Mouse (Mus musculus) neural tube, embryonic 13.5 days (tissue): ENCODE data around the gene Timeless. TPM values are rescaled to one million over a fixed set of nuclear protein-coding genes. Genes with fewer than 3 reads are reported as not detected.

Experiments used
- ATAC-seq: fragments of 200-750 bp; cut with Nextera tagmentation; 2 replicates; pipeline ENCODE4 v1.8.0; 2017; ENCODE audit warnings: low read depth, mild to moderate bottlenecking, moderate TSS enrichment, moderate library complexity
- H3K27ac ChIP-seq: fragments of 300-500 bp; sonication (generic); replicated peaks from 2 replicates; pipeline ENCODE4 v1.5.1; 2015; ENCODE audit warnings: moderate library complexity, mild to moderate bottlenecking, inconsistent platforms
- H3K27me3 ChIP-seq: fragments of 300-500 bp; sonication (generic); 2 replicates; pipeline ENCODE4 v1.6.1; 2015; ENCODE audit warnings: mild to moderate bottlenecking, inconsistent platforms
- H3K36me3 ChIP-seq: fragments of 300-500 bp; sonication (generic); 2 replicates; pipeline ENCODE4 v1.6.1; 2015; ENCODE audit warnings: mild to moderate bottlenecking, inconsistent platforms
- H3K4me1 ChIP-seq: fragments of 300-500 bp; sonication (generic); replicated peaks from 2 replicates; pipeline ENCODE4 v1.6.1; 2015; ENCODE audit warnings: inconsistent platforms
- H3K4me2 ChIP-seq: fragments of 300-500 bp; sonication (generic); 2 replicates; pipeline ENCODE4 v1.6.1; 2015; ENCODE audit warnings: inconsistent platforms, mild to moderate bottlenecking, moderate library complexity
- H3K4me3 ChIP-seq: fragments of 300-500 bp; sonication (generic); 2 replicates; pipeline ENCODE4 v1.5.1; 2015; ENCODE audit warnings: mild to moderate bottlenecking, inconsistent platforms
- H3K9ac ChIP-seq: fragments of 300-500 bp; sonication (generic); 2 replicates; pipeline ENCODE4 v1.6.1; 2015; ENCODE audit warnings: moderate library complexity, mild to moderate bottlenecking, inconsistent platforms
- H3K9me3 ChIP-seq: fragments of 300-500 bp; sonication (generic); 2 replicates; pipeline ENCODE4 v1.6.1; 2016; ENCODE audit warnings: inconsistent platforms
- WGBS: fragments of 180-500 bp; shearing (Covaris S2); methylation state at CpG from one replicate; pipeline ENCODE4 v1.1.7; 2015; 5-methylcytosine and 5-hydroxymethylcytosine counted together
- polyA plus RNA-seq: library from polyadenylated mRNA; unstranded; fragments of >200 nt; fragmentation: Nextera tagmentation; extraction: Ambion mirVana; gene quantifications from 2 replicates; pipeline ENCODE4 v1.2.1, GENCODE M21; 2015

Timeless gene
- polyA plus RNA-seq, 1 experiment from 2014 or later, result 24.0 TPM

- H3K9me3 ChIP-seq, result no peaks in the 10 kb centered on the region
- no peak for ATAC-seq
- no peak overlapping the region for H3K4me3 ChIP-seq
- no peak overlapping the region for H3K9ac ChIP-seq
- no peaks in the 10 kb centered on the region for H3K36me3 ChIP-seq
- no peak overlapping the region for H3K27ac ChIP-seq
- 81% methylated on average over 5 of the region's 5 CpGs for WGBS
- peaks cover 9% of the 10 kb centered on the region for H3K27me3 ChIP-seq
- H3K4me2 ChIP-seq, result no peak overlapping the region
- H3K4me1 ChIP-seq, result peaks cover 23% of the 10 kb centered on the region
These were observed 16.9 kb upstream of the Timeless start for GRCm38 (mm10) chr10:128214981-128215380.

GRCm38 (mm10) chr10:128218387-128219117 lies 13.3 kb upstream of the Timeless start:
- H3K4me3 ChIP-seq, result no peak overlapping the region
- no peak overlapping the region for H3K4me2 ChIP-seq
- H3K36me3 ChIP-seq, result no peaks in the 10 kb centered on the region
- no peak overlapping the region for H3K27ac ChIP-seq
- no peak for ATAC-seq
- no peaks in the 10 kb centered on the region for H3K9me3 ChIP-seq
- H3K9ac ChIP-seq, result no peak overlapping the region
- H3K27me3 ChIP-seq, result peaks cover 9% of the 10 kb centered on the region
- WGBS, result 94% methylated on average over 18 of the region's 18 CpGs
- no peaks in the 10 kb centered on the region for H3K4me1 ChIP-seq

GRCm38 (mm10) chr10:128221533-128222286 lies 10.2 kb upstream of the Timeless start:
- WGBS, result 62% methylated on average over 16 of the region's 16 CpGs
- H3K9me3 ChIP-seq, result no peaks in the 10 kb centered on the region
- ATAC-seq, result no peak

GRCm38 (mm10) chr10:128225064-128225463 lies 6.8 kb upstream of the Timeless start:
- Histone ChIP-seq H3K27me3 (no peaks in the 10 kb centered on the region), H3K9me3 (no peaks in the 10 kb centered on the region), H3K27ac (no peak overlapping the region), H3K4me2 (no peak overlapping the region), H3K9ac (no peak overlapping the region), H3K4me3 (no peak overlapping the region), H3K4me1 (no peaks in the 10 kb centered on the region), H3K36me3 (no peaks in the 10 kb centered on the region)
- WGBS, result 62% methylated on average over 5 of the region's 5 CpGs
- ATAC-seq, result no peak

More at GRCm38 (mm10) chr10:128221533-128222286, 10.2 kb upstream of the Timeless start:
- Histone ChIP-seq H3K27me3 (no peaks in the 10 kb centered on the region), H3K4me1 (no peaks in the 10 kb centered on the region), H3K9ac (no peak overlapping the region), H3K4me3 (no peak overlapping the region), H3K36me3 (no peaks in the 10 kb centered on the region), H3K27ac (no peak overlapping the region), H3K4me2 (no peak overlapping the region)

- Histone ChIP-seq H3K9ac (no peak within 1 kb of the TSS), H3K9me3 (no peaks in the 10 kb centered on the region), H3K36me3 (no peaks in the 10 kb centered on the region), H3K4me1 (no peaks in the 10 kb centered on the region), H3K27ac (no peak within 1 kb of the TSS), H3K4me3 (no peak within 1 kb of the TSS), H3K4me2 (no peak within 1 kb of the TSS), H3K27me3 (no peaks in the 10 kb centered on the region)
- 53% methylated on average over 4 of the region's 4 CpGs for WGBS
- ATAC-seq, result no peak
These were observed 6.3 kb upstream of the Timeless start, which contains the start of gene Mip for GRCm38 (mm10) chr10:128225538-128225937. Mip (plus strand) TSS chr10:128225838.

GRCm38 (mm10) chr10:128227592-128227991 lies 4.3 kb upstream of the Timeless start:
- H3K9me3 ChIP-seq, result no peaks in the 10 kb centered on the region
- 83% methylated on average over 9 of the region's 9 CpGs for WGBS
- ATAC-seq, result no peak

GRCm38 (mm10) chr10:128228009-128228408 lies 3.9 kb upstream of the Timeless start:
- Histone ChIP-seq H3K27ac (no peak overlapping the region), H3K9me3 (no peaks in the 10 kb centered on the region), H3K27me3 (no peaks in the 10 kb centered on the region), H3K4me1 (peaks cover 9% of the 10 kb centered on the region), H3K4me2 (no peak overlapping the region), H3K36me3 (no peaks in the 10 kb centered on the region), H3K4me3 (no peak overlapping the region), H3K9ac (no peak overlapping the region)
- 92% methylated on average over 8 of the region's 8 CpGs for WGBS
- no peak for ATAC-seq

More at GRCm38 (mm10) chr10:128227592-128227991, 4.3 kb upstream of the Timeless start:
- no peak overlapping the region for H3K9ac ChIP-seq
- no peak overlapping the region for H3K27ac ChIP-seq
- no peak overlapping the region for H3K4me2 ChIP-seq
- no peak overlapping the region for H3K4me3 ChIP-seq
- no peaks in the 10 kb centered on the region for H3K36me3 ChIP-seq
- H3K27me3 ChIP-seq, result no peaks in the 10 kb centered on the region
- H3K4me1 ChIP-seq, result peaks cover 6% of the 10 kb centered on the region; the same call in 1 of the 2 replicates

GRCm38 (mm10) chr10:128230582-128230981 lies 1.3 kb upstream of the Timeless start:
- Histone ChIP-seq H3K9me3 (no peaks in the 10 kb centered on the region), H3K4me3 (no peak overlapping the region), H3K36me3 (no peaks in the 10 kb centered on the region), H3K4me2 (no peak overlapping the region), H3K27ac (no peak overlapping the region), H3K9ac (peak overlapping the region; percentile 82; the same call in 1 of the 2 replicates), H3K4me1 (peaks cover 10% of the 10 kb centered on the region), H3K27me3 (no peaks in the 10 kb centered on the region)
- ATAC-seq, result no peak
- 79% methylated on average over 12 of the region's 12 CpGs for WGBS

GRCm38 (mm10) chr10:128231146-128231545 lies 719 bp upstream of the Timeless start:
- Histone ChIP-seq H3K9ac (peak overlapping the region; percentile 82; the same call in 1 of the 2 replicates), H3K27ac (0 out of 2 replicates have a peak overlapping the region, but pooled peaks have one; percentile 93), H3K4me2 (peak overlapping the region; percentile 69), H3K4me3 (peak overlapping the region; percentile 75), H3K36me3 (no peaks in the 10 kb centered on the region), H3K9me3 (no peaks in the 10 kb centered on the region), H3K4me1 (peaks cover 10% of the 10 kb centered on the region), H3K27me3 (no peaks in the 10 kb centered on the region)
- WGBS, result 16% methylated on average over 5 of the region's 5 CpGs
- ATAC-seq, result no peak

- Histone ChIP-seq H3K4me1 (peaks cover 10% of the 10 kb centered on the region), H3K27ac (peak overlapping the region; percentile 93), H3K4me3 (peak overlapping the region; percentile 75), H3K9ac (peak overlapping the region; percentile 82), H3K4me2 (peak overlapping the region; percentile 69), H3K27me3 (no peaks in the 10 kb centered on the region), H3K36me3 (no peaks in the 10 kb centered on the region), H3K9me3 (no peaks in the 10 kb centered on the region)
- under 1% methylated on average over 14 of the region's 14 CpGs for WGBS
- ATAC-seq, result peak; percentile 75
These were observed 638 bp downstream of the Timeless start for GRCm38 (mm10) chr10:128232420-128232985.

- Histone ChIP-seq H3K4me3 (no peak overlapping the region), H3K27me3 (no peaks in the 10 kb centered on the region), H3K9ac (no peak overlapping the region), H3K4me2 (no peak overlapping the region), H3K27ac (no peak overlapping the region), H3K9me3 (no peaks in the 10 kb centered on the region), H3K36me3 (peaks cover 17% of the 10 kb centered on the region), H3K4me1 (peaks cover 6% of the 10 kb centered on the region)
- no peak for ATAC-seq
- 81% methylated on average over 4 of the region's 4 CpGs for WGBS
These were observed 4.5 kb downstream of the Timeless start for GRCm38 (mm10) chr10:128236321-128236720.
